Mouse (Mus musculus) erythroblast, embryonic 14.5 days (primary cell): ENCODE results near the gene Dnajb4.

Experiments
- GATA1 ChIP-seq: IDR thresholded peaks from 2 replicates; pipeline ENCODE4 v1.6.1; 2012; ENCODE audit warnings: low read length, inconsistent platforms, mixed read lengths
- TAL1 ChIP-seq: IDR thresholded peaks from 3 replicates; pipeline ENCODE4 v1.6.1; 2012; ENCODE audit warnings: low read length, inconsistent platforms, mixed read lengths

- TF ChIP-seq GATA1 (no peak), TAL1 (no peak)
These were observed 19.2 kb upstream of the Dnajb4 start for GRCm38 (mm10) chr3:152229271-152229670.
